Mouse (Mus musculus) T-helper 17 cell (primary cell): ENCODE measurements around the gene Pip5k1b.
"Not testable (repeated sequence)": the region's sequence is repeated elsewhere in the genome, so short reads cannot be mapped to it uniquely, and the experiment has no call there.

Experiments
- in situ Hi-C, 2 experiments: fragments of 300-600 bp; cut with MboI, MseI; formaldehyde crosslinking; loops; 1 replicate in 1 of 2; 2 replicates in 1 of 2; pipeline ENCODE4 v1.15.1; 2025; ENCODE audit warnings: high pct_unique_total_duplicates in 2 of 2

Pip5k1b gene

DNA sequence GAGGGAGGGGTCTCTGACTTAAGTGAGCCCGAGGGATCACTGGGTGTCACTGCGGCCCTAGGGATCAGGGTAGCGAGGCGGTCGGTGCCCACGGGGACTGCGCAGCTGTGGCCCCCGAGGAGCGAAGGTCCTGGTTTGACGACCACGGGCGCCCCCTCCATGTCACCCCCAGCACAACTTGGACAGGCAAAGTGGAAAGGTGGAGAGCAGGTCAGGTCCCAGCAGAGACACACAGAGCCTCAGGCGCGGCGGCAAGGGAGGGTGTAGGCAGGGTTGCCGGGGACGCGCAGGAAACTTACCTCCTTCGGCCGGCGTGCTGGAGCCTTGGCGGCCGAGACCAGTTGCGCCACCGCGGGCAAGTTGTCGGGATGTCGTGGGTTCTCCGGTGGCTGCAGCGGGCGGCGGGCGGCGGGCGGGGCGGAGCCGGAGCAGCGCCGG, at the start of gene Pip5k1b:
Pip5k1b (minus strand) TSS at position 407 of the 438 bp plus-strand sequence.
- in situ Hi-C loops = no loop called here

- in situ Hi-C loops = no loop called here
These were observed 48.4 kb upstream of the Pip5k1b start for GRCm38 (mm10) chr19:24604105-24604504.

GRCm38 (mm10) chr19:24603431-24603830, 47.8 kb upstream of the Pip5k1b start:
- in situ Hi-C loops = no loop called here

DNA sequence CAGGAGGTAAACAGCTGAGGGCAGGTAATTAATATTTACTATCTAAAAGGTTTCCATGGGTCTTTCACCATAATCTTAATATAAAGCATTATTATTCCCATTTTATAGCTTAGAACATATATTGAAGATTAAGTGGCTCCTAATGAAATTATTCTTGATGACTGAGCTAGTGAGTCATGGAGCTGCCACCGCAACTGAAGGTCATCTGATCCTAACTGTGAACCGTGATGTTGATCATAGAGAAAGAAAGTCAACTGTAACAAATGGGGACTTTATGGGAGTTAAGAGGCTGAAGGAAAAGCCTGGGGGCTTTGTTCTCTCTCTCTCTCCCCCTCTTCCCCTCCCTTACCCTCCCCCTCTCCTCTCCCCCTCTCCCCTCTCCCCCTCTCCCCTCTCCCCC, 31.1 kb upstream of the Pip5k1b start:
- in situ Hi-C loops = no loop called here

DNA sequence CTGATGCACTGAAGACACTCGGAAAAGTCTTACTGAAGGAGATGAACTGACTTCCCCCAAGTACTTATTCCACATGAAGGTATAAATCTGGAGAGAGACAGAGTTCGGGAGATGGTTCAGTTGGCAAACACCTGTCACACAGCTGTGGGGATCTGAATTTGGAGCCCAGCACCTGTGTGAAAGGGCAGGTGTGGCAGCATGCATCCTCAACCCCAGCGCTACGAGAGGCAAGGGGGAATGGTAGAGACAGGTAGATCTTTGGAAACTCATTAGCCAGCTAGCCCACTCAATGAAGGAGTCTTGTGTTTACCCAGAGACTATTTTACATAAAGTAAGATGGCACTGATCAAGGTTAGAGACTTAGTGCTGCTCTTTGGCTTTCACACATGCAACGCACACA, 29.5 kb upstream of the Pip5k1b start:
- in situ Hi-C loops = no loop called here

DNA sequence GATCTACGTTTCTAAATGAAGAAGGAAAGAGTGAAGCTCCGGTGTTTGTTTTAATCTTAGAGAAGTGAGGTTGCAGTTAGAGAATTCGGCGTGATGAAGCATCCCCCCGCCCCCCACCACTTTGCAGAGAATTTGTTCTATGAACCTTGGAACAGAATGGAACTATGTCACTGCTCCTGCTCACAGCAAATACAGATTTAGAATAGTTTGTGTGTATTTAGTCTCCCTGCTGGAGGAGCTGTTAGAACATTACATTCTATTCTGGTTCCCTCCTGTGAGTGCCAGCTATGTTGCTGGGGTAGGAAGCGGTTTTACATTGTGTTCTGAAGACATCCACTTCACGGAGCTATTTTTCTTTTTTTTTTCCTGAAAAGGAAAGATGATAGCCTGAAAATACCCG, 28.3 kb upstream of the Pip5k1b start:
- in situ Hi-C loops = no loop called here

GRCm38 (mm10) chr19:24576125-24576524, 20.5 kb upstream of the Pip5k1b start:
- in situ Hi-C loops = no loop called here

- in situ Hi-C loops = no loop called here
These were observed 16.1 kb upstream of the Pip5k1b start for GRCm38 (mm10) chr19:24571756-24572181.

- in situ Hi-C loops = no loop called here
These were observed 15.3 kb upstream of the Pip5k1b start for GRCm38 (mm10) chr19:24570969-24571368.

GRCm38 (mm10) chr19:24557456-24557855, 1.8 kb upstream of the Pip5k1b start:
- in situ Hi-C loops = no loop called here

DNA sequence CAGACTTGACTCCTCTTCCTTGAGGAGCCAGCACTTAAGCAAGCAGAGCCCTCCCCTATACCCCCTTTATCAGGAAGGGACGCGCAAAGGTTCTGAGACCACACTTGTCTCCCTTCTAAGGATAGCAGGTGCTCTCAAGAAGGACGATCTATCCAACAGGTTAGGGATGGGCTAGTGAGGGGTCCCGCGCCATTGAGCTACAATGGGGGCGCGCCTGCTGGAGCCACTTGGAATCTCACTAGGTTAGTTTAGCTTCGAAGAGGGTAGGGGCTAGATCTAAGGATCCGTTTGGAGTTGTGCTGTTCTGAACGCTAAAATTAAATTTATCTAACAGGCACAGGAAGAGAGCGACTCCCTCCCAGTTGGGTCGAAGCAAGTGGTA, 904 bp upstream of the Pip5k1b start:
- in situ Hi-C loops = no loop called here

DNA sequence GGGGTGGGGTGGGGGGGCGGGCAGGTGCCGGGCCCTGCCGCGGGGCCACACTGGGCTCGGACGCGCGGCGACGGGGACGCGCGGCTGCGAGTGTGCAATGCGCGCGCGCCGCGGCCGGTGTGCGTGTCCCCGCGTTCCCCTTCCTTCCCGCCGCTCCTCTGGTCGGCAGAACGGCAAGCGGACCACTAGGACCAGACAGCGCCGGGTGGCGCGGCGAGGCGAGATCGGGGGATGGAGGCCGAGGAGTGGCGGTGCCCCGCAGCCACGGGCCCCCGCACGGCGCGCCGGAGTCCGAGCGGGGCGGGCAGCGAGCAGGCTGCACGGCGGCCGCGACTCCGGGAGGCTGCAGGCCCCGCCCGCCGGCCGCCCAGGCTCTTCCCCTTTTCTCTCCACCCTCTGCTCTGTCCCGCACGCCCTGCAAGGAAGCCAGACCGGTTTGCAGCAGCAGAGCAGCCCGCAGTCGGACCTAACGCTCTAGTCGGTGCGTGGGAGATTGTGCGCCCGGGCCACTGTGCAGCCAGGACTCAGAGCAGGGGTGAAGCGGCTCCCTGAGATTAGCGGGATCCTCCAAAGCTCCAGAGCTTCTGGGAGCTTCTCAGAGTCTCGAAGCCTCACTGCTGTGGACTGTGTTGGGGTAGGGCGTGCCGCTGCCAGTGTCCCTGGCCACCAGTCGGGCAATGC, 372 bp upstream of the Pip5k1b start:
- in situ Hi-C loops = no loop called here

- in situ Hi-C loops = no loop called here
These were observed 684 bp downstream of the Pip5k1b start for GRCm38 (mm10) chr19:24554911-24555465.

DNA sequence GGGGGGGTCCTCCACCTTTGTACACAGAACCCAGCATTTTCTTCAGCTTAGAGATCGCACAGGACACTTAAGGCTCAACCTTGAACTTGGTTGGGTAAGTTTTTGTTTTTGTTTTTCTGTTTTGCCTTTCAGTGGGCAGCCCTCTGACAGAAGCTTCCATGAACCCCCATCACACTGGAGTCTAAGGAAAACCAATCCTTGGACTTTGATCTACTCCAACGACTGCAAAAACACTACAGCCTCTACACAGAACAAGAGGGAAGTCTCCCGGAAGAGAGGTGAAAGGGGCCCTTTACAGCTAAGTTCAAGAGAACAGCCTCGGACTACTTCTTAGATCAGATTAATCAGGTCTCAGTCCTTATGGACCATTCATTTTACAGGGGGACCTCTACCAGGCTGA, 1.2 kb downstream of the Pip5k1b start:
- in situ Hi-C loops = no loop called here

- in situ Hi-C loops = no loop called here
These were observed 2.2 kb downstream of the Pip5k1b start for GRCm38 (mm10) chr19:24553291-24554075.

DNA sequence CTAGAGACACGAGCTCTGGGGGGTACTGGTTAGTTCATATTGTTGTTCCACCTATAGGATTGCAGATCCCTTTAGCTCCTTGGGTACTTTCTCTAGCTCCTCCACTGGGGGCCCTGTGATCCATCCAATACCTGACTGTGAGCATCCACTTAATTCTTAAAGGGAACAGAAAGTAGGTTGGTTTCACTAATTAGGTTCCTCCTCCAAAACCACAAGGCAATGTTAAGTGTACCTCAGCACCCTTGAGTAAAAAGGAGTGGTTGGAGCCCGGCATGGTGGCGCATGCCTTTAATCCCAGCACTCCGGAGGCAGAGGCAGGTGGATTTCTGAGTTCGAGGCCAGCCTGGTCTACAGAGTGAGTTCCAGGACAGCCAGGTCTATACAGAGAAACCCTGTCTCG, 3.0 kb downstream of the Pip5k1b start:
- in situ Hi-C loops = not testable (repeated sequence)

- in situ Hi-C loops = no loop called here
These were observed 4.3 kb downstream of the Pip5k1b start for GRCm38 (mm10) chr19:24551196-24551954.

GRCm38 (mm10) chr19:24550778-24551177, 4.9 kb downstream of the Pip5k1b start:
- in situ Hi-C loops = no loop called here

- in situ Hi-C loops = no loop called here
These were observed 5.7 kb downstream of the Pip5k1b start for GRCm38 (mm10) chr19:24550016-24550415.

DNA sequence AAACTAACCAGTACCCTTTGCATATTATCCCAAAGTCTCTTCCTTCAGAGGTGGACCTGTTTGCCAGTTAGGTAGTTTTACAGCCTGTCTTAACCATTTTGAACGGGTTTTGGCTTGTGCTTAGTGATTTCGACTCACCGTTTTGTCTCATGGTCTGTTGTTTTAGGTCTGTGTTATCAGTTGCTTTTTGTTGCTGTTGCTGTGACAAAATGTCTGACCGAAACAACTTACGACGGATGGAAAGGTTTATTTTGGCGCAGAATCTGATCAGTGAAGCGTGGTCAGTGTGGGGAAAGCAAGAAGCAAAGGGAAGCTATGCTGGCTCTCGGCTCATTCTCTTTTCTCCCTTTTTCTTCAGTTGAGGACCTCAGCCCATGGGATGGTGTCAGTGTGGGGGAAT, 7.3 kb downstream of the Pip5k1b start:
- in situ Hi-C loops = no loop called here

DNA sequence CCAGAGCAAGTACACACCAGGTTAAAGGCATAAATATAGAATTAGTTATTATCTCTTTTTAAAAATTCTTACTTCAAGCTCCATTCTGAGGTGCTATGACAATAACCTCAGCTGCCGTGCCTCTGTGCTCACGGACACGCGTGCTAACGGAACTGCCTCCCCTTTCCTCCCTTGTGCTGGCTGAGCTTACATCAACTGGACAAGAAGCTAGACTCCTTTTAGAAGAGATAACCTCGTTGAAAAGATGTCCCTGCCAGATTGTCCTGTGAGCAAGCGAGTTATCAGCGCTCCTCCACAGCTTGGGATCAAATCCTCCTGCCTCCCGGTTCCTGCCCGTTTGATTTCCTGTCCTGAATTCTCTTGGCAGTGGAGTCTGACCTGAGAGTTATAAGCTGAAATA, 9.5 kb downstream of the Pip5k1b start:
- in situ Hi-C loops = no loop called here
